Mouse (Mus musculus) forebrain, embryonic 10.5 days (tissue): ENCODE measurements around the gene Babam2. TPM values are rescaled to one million over a fixed set of nuclear protein-coding genes. Genes with fewer than 3 reads are reported as not detected.

Source experiments
- DNase-seq: peaks from one replicate; pipeline ENCODE4 v3.0.0-alpha.2; 2017; ENCODE audit warnings: low spot score; ENCODE audit errors: extremely low spot score
- H3K27ac ChIP-seq: fragments of 300-500 bp; sonication (generic); 2 replicates; pipeline ENCODE4 v1.5.1; 2016; ENCODE audit warnings: mild to moderate bottlenecking
- H3K27me3 ChIP-seq: fragments of 300-500 bp; sonication (generic); 2 replicates; pipeline ENCODE4 v1.6.1; 2016; ENCODE audit warnings: mild to moderate bottlenecking; ENCODE audit not compliant: poor library complexity, severe bottlenecking
- H3K36me3 ChIP-seq: fragments of 300-500 bp; sonication (generic); replicated peaks from 2 replicates; pipeline ENCODE4 v1.6.1; 2016; ENCODE audit warnings: mild to moderate bottlenecking, moderate library complexity
- H3K4me1 ChIP-seq: fragments of 300-500 bp; sonication (generic); 2 replicates; pipeline ENCODE4 v1.6.1; 2016
- H3K4me3 ChIP-seq: fragments of 300-500 bp; sonication (generic); 2 replicates; pipeline ENCODE4 v1.5.1; 2016; ENCODE audit warnings: mild to moderate bottlenecking, moderate library complexity
- H3K9me3 ChIP-seq: fragments of 300-500 bp; sonication (generic); 2 replicates; pipeline ENCODE4 v1.6.1; 2016; ENCODE audit warnings: mild to moderate bottlenecking, moderate library complexity
- WGBS: fragments of 180-500 bp; shearing (Covaris S2); methylation state at CpG from one replicate; pipeline ENCODE4 v1.1.7; 2016; 5-methylcytosine and 5-hydroxymethylcytosine counted together
- polyA plus RNA-seq: library from polyadenylated mRNA; unstranded; fragments of >200 nt; fragmentation: Nextera tagmentation; extraction: Ambion mirVana; gene quantifications from 2 replicates; pipeline ENCODE4 v1.2.1, GENCODE M21; 2016

Gene Babam2
- polyA plus RNA-seq, 1 experiment from 2014 or later = 51.7 TPM

DNA sequence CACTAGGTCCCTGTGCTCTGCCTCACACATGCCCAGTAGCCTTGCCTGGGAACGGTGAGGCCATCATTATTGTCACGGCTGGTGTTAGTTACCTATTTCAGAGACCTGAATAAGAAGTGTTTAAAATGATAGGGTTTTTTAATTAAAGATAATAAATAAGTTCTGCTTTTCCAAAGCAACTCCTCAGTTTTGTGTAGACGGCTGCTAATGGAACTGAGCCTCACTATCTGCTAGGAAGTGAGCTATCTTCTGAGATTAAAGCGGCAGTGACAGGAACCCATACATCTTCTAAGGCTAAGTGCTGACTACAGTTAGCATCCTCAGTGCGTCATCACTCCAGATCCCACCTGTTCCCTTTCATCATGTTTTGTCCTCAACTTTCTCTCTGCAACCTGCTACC lies 284.6 kb downstream of the Babam2 start:
- Histone ChIP-seq H3K27ac (no peak overlapping the region), H3K27me3 (no peaks in the 10 kb centered on the region), H3K9me3 (no peaks in the 10 kb centered on the region), H3K36me3 (no peaks in the 10 kb centered on the region), H3K4me1 (no peaks in the 10 kb centered on the region), H3K4me3 (no peak overlapping the region)
- 92% methylated on average over 5 of the region's 5 CpGs for WGBS
- no peak for DNase-seq

GRCm38 (mm10) chr5:31983161-31983560 lies 285.7 kb downstream of the Babam2 start:
- no peak overlapping the region for H3K4me3 ChIP-seq
- no peaks in the 10 kb centered on the region for H3K9me3 ChIP-seq
- H3K27ac ChIP-seq = no peak overlapping the region
- DNase-seq = no peak
- no peaks in the 10 kb centered on the region for H3K4me1 ChIP-seq
- 85% methylated on average over 7 of the region's 7 CpGs for WGBS
- H3K36me3 ChIP-seq = no peaks in the 10 kb centered on the region
- no peaks in the 10 kb centered on the region for H3K27me3 ChIP-seq

- H3K9me3 ChIP-seq = no peaks in the 10 kb centered on the region
- H3K36me3 ChIP-seq = no peaks in the 10 kb centered on the region
- 85% methylated on average over 2 of the region's 2 CpGs for WGBS
- H3K27ac ChIP-seq = no peak overlapping the region
- no peak for DNase-seq
- no peaks in the 10 kb centered on the region for H3K27me3 ChIP-seq
- no peaks in the 10 kb centered on the region for H3K4me1 ChIP-seq
- H3K4me3 ChIP-seq = no peak overlapping the region
Measured at GRCm38 (mm10) chr5:31983817-31984368, 286.4 kb downstream of the Babam2 start.

DNA sequence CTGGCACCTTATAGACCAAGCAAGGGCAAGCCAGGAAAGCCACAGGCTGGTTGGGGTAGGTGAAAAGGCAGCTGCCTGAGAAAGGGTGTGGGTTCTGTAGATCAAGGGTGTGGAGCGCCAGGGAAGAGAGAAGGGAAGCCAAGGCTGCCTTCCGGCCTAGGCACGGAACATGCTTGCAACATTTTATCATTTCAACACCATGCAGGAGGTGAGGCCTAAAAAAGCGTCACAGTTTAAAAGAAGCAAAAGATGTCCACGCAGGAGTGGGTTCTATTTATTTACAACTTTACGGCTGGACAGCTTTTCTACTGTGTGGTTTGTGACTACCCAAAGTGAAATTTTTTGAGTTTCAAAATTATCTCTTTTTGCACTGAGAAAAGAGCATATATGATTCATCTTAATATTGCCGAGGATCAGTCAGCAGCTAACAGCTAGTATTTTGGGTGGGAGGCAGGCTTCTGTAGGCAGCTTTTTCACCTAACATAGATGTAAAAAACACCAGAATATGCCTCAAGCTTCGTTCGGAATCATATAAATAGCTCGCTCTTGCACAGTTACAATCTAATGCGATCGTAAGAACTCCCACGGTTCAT lies 287.0 kb downstream of the Babam2 start:
- WGBS = 92% methylated on average over 13 of the region's 13 CpGs
- Histone ChIP-seq H3K27ac (no peak overlapping the region), H3K4me3 (no peak overlapping the region), H3K27me3 (no peaks in the 10 kb centered on the region), H3K4me1 (no peaks in the 10 kb centered on the region), H3K9me3 (no peaks in the 10 kb centered on the region), H3K36me3 (no peaks in the 10 kb centered on the region)
- no peak for DNase-seq

- H3K4me1 ChIP-seq = no peaks in the 10 kb centered on the region
- H3K4me3 ChIP-seq = no peak overlapping the region
- 90% methylated on average over 2 of the region's 2 CpGs for WGBS
- H3K27ac ChIP-seq = no peak overlapping the region
- no peaks in the 10 kb centered on the region for H3K9me3 ChIP-seq
- H3K27me3 ChIP-seq = no peaks in the 10 kb centered on the region
- H3K36me3 ChIP-seq = no peaks in the 10 kb centered on the region
- no peak for DNase-seq
Measured at GRCm38 (mm10) chr5:31985021-31985420, 287.5 kb downstream of the Babam2 start.

DNA sequence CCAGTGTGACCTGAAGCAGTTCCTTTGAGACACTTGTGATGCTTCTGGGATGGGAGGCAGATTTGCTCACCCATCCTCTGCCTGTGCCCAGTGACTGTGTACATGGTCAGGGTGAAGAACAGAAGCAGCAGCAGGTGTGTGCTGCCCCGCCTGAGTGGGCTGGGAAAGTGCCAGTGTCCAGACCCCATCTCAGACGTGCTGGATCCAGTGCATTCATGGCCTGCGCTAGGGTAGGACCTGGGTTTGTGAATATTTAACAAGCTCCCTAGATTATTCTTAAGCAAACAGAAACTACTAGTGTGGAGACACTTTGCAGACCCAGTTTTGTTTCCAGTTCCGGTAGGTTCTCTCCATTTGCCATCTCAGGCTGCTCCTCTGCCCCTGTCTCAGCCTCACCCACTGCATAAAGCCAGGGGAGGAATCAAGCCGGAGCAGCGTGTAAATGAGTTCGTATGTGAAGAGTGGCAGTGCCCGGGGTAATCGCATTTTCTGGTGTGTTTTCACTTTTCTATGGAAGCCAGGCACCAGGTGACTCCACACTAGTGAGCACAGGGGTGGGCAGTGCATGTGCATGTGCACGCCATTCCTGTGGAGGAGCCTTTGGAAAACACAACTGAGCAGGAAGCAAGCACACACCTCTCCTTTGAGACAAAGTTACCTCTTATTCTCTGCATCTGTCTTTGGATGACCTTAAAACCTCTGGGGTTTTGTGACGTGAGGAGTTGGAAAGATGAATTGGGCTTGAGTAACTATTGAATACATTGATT lies 290.2 kb downstream of the Babam2 start:
- WGBS = 91% methylated on average over 11 of the region's 11 CpGs
- H3K36me3 ChIP-seq = no peaks in the 10 kb centered on the region
- no peaks in the 10 kb centered on the region for H3K4me1 ChIP-seq
- H3K27me3 ChIP-seq = no peaks in the 10 kb centered on the region
- no peaks in the 10 kb centered on the region for H3K9me3 ChIP-seq
- no peak overlapping the region for H3K27ac ChIP-seq
- no peak overlapping the region for H3K4me3 ChIP-seq
- no peak for DNase-seq

GRCm38 (mm10) chr5:31997189-31997954 lies 299.9 kb downstream of the Babam2 start:
- 84% methylated on average over 4 of the region's 4 CpGs for WGBS
- H3K27me3 ChIP-seq = no peaks in the 10 kb centered on the region
- no peak overlapping the region for H3K4me3 ChIP-seq
- DNase-seq = no peak
- H3K27ac ChIP-seq = no peak overlapping the region
- no peaks in the 10 kb centered on the region for H3K36me3 ChIP-seq
- no peaks in the 10 kb centered on the region for H3K9me3 ChIP-seq
- no peaks in the 10 kb centered on the region for H3K4me1 ChIP-seq

DNA sequence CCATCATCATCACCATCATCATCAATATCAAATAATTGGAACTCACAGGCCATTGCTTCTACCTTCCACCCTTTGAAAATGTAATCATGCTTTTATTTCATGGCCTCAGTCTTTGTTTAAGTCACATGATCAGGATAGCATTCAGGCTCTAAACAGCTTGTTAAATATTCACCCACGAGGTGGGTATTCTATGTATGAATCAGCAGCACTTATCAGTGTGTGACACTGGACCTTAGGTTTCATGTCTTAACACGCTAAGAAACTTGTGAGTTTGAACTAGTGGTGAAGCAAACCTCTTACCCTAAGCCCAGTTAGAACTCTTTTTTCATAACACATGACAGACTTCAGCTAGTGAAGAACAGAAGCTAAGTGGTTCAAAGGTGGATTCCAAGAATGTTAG lies 301.3 kb downstream of the Babam2 start:
- 89% methylated on average over 2 of the region's 2 CpGs for WGBS
- no peak overlapping the region for H3K27ac ChIP-seq
- no peaks in the 10 kb centered on the region for H3K4me1 ChIP-seq
- no peaks in the 10 kb centered on the region for H3K27me3 ChIP-seq
- H3K4me3 ChIP-seq = no peak overlapping the region
- H3K9me3 ChIP-seq = no peaks in the 10 kb centered on the region
- no peak for DNase-seq
- H3K36me3 ChIP-seq = no peaks in the 10 kb centered on the region

DNA sequence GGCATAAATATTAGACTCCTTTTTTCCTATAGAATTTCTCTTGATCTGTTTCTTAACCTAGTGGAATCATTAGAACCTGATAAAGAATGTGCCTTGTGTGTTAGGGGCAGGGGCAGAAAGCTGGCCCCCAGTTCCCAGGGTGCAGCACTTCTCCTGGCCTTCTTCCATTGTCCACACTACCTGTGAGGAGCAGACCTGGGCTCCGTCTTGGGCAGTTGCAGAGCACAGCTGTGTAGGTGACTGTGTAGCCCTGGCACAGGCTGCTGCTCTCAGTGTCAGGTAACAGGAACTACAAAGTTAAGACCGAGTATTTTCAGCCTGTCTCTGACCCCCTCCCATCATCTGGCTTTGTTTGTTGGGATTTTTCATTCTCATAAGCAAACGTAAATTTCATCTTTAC lies 302.6 kb downstream of the Babam2 start:
- H3K27ac ChIP-seq = no peak overlapping the region
- no peaks in the 10 kb centered on the region for H3K27me3 ChIP-seq
- no peaks in the 10 kb centered on the region for H3K4me1 ChIP-seq
- no peaks in the 10 kb centered on the region for H3K9me3 ChIP-seq
- DNase-seq = no peak
- 74% methylated on average over 3 of the region's 3 CpGs for WGBS
- H3K4me3 ChIP-seq = no peak overlapping the region
- H3K36me3 ChIP-seq = no peaks in the 10 kb centered on the region

- H3K4me1 ChIP-seq = no peaks in the 10 kb centered on the region
- 90% methylated on average over 9 of the region's 9 CpGs for WGBS
- no peaks in the 10 kb centered on the region for H3K36me3 ChIP-seq
- no peak overlapping the region for H3K27ac ChIP-seq
- no peaks in the 10 kb centered on the region for H3K27me3 ChIP-seq
- no peak overlapping the region for H3K4me3 ChIP-seq
- no peaks in the 10 kb centered on the region for H3K9me3 ChIP-seq
- no peak for DNase-seq
Measured at GRCm38 (mm10) chr5:32001266-32001665, 303.8 kb downstream of the Babam2 start.

GRCm38 (mm10) chr5:32001771-32002170 lies 304.3 kb downstream of the Babam2 start:
- Histone ChIP-seq H3K27me3 (no peaks in the 10 kb centered on the region), H3K4me1 (no peaks in the 10 kb centered on the region), H3K36me3 (no peaks in the 10 kb centered on the region), H3K4me3 (no peak overlapping the region), H3K9me3 (no peaks in the 10 kb centered on the region), H3K27ac (no peak overlapping the region)
- 78% methylated on average over 3 of the region's 3 CpGs for WGBS
- DNase-seq = no peak

- no peak for DNase-seq
- Histone ChIP-seq H3K4me1 (no peaks in the 10 kb centered on the region), H3K36me3 (no peaks in the 10 kb centered on the region), H3K4me3 (no peak overlapping the region), H3K9me3 (no peaks in the 10 kb centered on the region), H3K27me3 (no peaks in the 10 kb centered on the region), H3K27ac (no peak overlapping the region)
- 89% methylated on average over 3 of the region's 3 CpGs for WGBS
Measured at GRCm38 (mm10) chr5:32008401-32008800, 310.9 kb downstream of the Babam2 start.

DNA sequence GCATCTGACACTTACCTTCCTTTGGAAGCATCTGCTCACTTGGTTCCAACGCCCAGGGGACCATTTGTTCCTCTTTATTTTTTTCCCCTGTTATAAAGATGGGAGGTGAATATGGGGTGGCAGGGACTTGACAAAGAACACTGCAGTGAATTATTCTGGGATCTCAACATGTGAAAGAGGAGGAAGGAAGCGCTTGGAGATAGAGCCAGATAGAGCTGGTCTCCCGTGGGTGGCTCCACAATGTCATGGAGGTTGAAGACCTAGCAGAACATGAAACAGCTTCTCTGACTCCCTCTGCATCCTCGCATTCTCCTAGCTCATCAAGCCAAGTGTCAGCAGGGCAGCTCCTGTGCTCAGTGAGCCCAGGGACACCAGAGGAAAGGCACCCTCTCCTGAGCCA lies 312.6 kb downstream of the Babam2 start:
- Histone ChIP-seq H3K27ac (no peak overlapping the region), H3K9me3 (no peaks in the 10 kb centered on the region), H3K27me3 (no peaks in the 10 kb centered on the region), H3K36me3 (no peaks in the 10 kb centered on the region), H3K4me3 (no peak overlapping the region), H3K4me1 (no peaks in the 10 kb centered on the region)
- DNase-seq = no peak
- 93% methylated on average over 4 of the region's 4 CpGs for WGBS
